Mouse (Mus musculus) olfactory bulb, adult 2 months (tissue): ENCODE measurements around the gene Serbp1.

Experiments
- CTCF ChIP-seq: fragments of 200-500 bp; IDR thresholded peaks from 2 replicates; pipeline ENCODE4 v1.5.1; 2012; ENCODE audit warnings: low read depth, mild to moderate bottlenecking, low read length, moderate library complexity; ENCODE audit not compliant: insufficient read depth
- POLR2A ChIP-seq: fragments of 200-500 bp; IDR thresholded peaks from 2 replicates; pipeline ENCODE4 v1.6.1; 2012; ENCODE audit warnings: mild to moderate bottlenecking, low read depth, low read length, moderate library complexity; ENCODE audit not compliant: insufficient read depth

DNA sequence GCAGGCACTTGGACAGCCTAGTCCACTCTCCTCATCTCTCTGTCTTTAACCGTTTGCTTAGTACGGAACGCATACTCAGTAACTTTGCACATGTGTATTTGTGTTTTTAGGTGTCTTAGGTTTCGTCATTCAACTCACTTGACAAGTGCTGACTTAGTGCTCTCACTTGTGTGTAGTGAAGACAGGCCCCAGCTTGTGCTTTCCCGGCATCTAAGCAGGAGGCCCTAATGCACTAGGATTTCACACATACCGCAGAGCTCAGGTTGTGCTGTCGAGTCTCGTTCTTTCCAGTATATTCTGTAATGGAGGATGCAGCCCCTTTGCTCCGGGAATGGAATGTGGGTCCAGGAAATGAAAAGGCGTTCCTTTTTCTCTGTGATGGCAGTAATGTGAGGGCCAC lies 65.2 kb downstream of the Serbp1 start:
- no peak for TF ChIP-seq POLR2A
- no peak for TF ChIP-seq CTCF
